Mouse (Mus musculus) neutrophil, adult 83 days (primary cell): ENCODE results near the gene Haus7. TPM values are rescaled to one million over a fixed set of nuclear protein-coding genes. Genes with fewer than 3 reads are reported as not detected.

ENCODE experiments used
- total RNA-seq, 2 experiments: library from RNA; stranded (reverse); gene quantifications; one replicate each; pipeline ENCODE4 v1.2.4; 2023

Gene Haus7
- total RNA-seq, result 1 to 10 TPM; 8.5 to 9.3 TPM

DNA sequence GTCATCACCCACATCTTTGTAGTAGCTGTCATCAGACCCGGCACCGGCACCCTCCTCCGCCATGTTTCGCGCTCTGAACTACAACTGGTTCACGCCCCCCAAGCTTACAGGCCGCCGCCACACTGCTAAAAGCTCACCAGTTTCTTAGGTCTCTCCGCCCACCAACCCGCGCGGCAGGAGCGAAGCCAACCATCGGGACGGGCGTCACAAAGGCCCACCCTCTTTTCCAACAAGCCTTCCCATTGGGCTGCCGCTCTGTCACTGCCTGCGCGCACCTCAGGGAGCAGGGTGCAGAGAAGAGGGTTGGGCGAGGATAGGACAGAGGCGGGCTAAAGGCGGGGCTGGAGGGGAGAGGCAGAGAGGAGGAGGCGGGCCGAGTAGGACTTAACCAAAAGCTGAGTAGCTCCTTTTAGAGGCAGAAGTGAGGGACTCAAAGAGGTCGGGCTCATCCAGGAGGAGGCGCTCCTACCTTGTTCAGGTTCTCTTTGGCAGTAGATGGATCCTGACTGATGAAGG is at the start of gene Haus7:
Gene Haus7 (minus strand): TSS at position 168 of the 516 bp plus-strand sequence.

DNA sequence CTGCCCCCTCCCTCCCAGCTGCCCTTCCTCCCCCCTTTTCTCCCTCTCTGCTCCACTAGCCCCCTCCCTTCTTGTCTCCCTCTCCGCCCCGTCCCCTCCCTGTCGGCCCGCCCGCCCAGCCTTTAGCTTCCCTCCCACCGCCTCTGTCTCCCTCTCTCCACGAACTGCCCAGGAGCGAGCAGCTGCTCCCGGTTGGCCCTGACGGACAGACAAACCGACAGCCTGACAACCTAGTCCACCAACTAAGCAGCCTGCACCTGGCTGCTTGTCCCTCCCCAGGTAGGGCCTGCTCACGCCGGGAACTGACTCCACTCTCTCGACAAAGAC is 24.6 kb upstream of the Haus7 start, which contains the start of gene Bgn:
Gene Bgn (plus strand): TSS at position 119 of the 327 bp plus-strand sequence.

DNA sequence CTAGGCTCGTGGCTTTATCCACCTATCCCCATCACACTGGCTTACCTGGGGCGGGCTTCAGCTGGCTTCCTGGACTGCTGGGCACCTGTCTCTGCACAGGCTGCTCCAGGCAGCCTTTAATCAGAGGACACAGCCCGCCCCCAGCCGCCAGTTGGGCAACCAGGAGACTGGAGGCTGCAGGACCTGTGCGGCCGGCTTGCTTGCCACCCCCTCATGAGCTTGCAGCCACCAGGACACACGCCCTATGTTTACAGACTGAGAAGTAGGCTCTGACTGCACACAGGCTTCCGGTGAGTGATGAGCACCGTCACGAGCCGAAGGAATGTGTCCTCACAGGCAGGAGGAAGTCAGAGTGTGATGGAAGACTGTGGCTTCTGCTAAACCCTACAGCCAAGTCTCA is 23.6 kb downstream of the Haus7 start, which contains the start of gene Trex2:
Gene Trex2 (minus strand): TSS at position 93 of the 400 bp plus-strand sequence.

DNA sequence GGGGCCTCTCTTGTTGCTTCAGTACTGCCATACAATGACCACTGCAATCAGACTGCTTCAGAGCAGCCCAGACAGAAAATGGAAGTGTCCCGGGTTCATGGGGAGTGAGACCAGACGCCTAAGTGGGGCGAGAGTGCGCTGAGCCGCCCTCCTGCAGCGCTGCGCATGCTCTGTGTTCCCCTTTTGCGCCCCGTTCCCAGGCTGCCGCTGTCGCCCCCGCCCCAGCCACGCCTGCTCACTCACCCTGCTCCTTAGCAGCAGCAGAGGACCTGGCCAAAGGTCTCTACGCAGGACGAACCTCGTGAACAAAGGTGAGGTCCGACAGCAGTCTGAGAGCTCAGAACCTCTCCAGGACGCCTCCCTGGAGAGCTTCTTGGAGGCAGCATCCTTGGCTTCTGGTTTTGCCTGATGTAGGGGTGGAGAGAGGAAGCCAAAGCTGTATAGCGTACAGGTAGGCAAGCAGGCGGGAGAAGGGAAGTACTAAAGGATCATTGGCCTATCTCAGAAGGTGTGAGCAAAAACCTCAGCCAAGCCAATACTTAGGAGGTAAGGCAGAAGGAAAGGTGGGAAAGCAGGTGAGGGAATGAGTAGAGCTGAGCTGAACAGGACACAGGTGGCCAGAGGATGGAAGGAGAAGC is 47.8 kb downstream of the Haus7 start, which contains the start of gene Zfp92:
Gene Zfp92 (plus strand): TSS at position 217 of the 638 bp plus-strand sequence.

DNA sequence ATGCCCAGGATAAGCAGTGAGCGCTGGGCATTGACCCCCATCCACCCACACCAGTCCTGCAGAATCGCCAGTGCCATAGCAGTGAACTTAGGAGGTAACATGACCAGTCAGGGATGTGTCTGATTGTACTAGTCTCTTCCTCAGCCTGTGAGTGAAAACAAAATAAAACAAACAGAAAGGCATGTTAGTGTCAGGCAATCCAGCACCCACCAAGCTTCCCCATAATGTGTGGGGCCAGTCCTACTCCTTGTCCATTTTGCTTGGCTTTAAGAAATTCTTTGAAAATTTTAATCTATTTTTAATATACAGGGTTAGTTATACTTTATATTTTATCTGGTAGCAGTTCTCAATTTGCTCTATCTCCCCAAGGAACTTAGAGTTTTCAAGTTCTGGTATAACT is 60.2 kb downstream of the Haus7 start, which contains the start of gene Gm18336:
Gene Gm18336 (minus strand): TSS at position 101 of the 400 bp plus-strand sequence.

Other genes with a start within 250 kb of the Haus7 start
- gene Xlr4b, start 244.7 kb downstream of the Haus7 start, total RNA-seq, result 1 to 10 TPM in 1 of 2 experiments, not detected in 1; 3.1 TPM
- gene F8a, start 230.8 kb downstream of the Haus7 start, total RNA-seq, result 1 to 10 TPM; 3.6 to 4.1 TPM
- 1 to 10 TPM; 1.6 to 3.3 TPM for gene Xlr4c, start 215.9 kb downstream of the Haus7 start, total RNA-seq
- not detected for gene Xlr3c, start 193.7 kb downstream of the Haus7 start, total RNA-seq
- not detected for gene Xlr5a, start 166.1 kb downstream of the Haus7 start, total RNA-seq
- not detected for gene Xlr5c, start 166.1 kb downstream of the Haus7 start, total RNA-seq
- gene Gm45015, start 122.2 kb downstream of the Haus7 start, total RNA-seq, result not detected
- gene Zfp275, start 116.4 kb downstream of the Haus7 start, total RNA-seq, result 1 to 10 TPM; 4.6 to 7.0 TPM
- not detected for gene Gm18336, start 60.3 kb downstream of the Haus7 start, total RNA-seq
- gene Zfp92, start 47.9 kb downstream of the Haus7 start, total RNA-seq, result not detected
- gene Trex2, start 23.7 kb downstream of the Haus7 start, total RNA-seq, result not detected
- gene Bgn, start 24.6 kb upstream of the Haus7 start, total RNA-seq, result 10 to 100 TPM in 1 of 2 experiments, 1 to 10 TPM in 1; 6.6 to 12.2 TPM
- not detected for gene Atp2b3, start 44.0 kb upstream of the Haus7 start, total RNA-seq
- under 1 TPM in 1 of 2 experiments, not detected in 1; 0.15 TPM for gene Dusp9, start 180.4 kb upstream of the Haus7 start, total RNA-seq
- not detected for gene Pnck, start 201.1 kb upstream of the Haus7 start, total RNA-seq
- gene Slc6a8, start 214.1 kb upstream of the Haus7 start, total RNA-seq, result 1 to 10 TPM in 1 of 2 experiments, under 1 TPM in 1; 0.72 to 1.1 TPM